Mouse (Mus musculus): ENCODE data around the gene Irf3. TPM values are rescaled to one million over a fixed set of nuclear protein-coding genes. Genes with fewer than 3 reads are reported as not detected.

Gene Irf3
- polyA plus RNA-seq, 1 experiment from 2014 or later, result 90.4 TPM

GRCm38 (mm10) chr7:45026256-45026655 is 28.8 kb downstream of the Irf3 start:
- Histone ChIP-seq H3K9me3 (replicated peaks) (no peaks in the 10 kb centered on the region), H3K4me3 (replicated peaks) (no peak overlapping the region), H3K27ac (no peak overlapping the region), H3K9ac (no peak overlapping the region), H3K27me3 (no peaks in the 10 kb centered on the region), H3K4me2 (no peak overlapping the region), H3K36me3 (peaks cover 50% of the 10 kb centered on the region), H3K4me1 (no peaks in the 10 kb centered on the region)
- WGBS, result 59% methylated on average over 2 of the region's 2 CpGs
- ATAC-seq (replicated peaks; ENCODE audit: low FRiP score), result no peak

GRCm38 (mm10) chr7:45027761-45028160 is 30.3 kb downstream of the Irf3 start:
- no peak for ATAC-seq (replicated peaks; ENCODE audit: low FRiP score)
- no peak overlapping the region for H3K9ac ChIP-seq
- peaks cover 65% of the 10 kb centered on the region for H3K36me3 ChIP-seq
- no peaks in the 10 kb centered on the region for H3K4me1 ChIP-seq
- no peak overlapping the region for H3K4me2 ChIP-seq
- H3K4me3 ChIP-seq (replicated peaks), result no peak overlapping the region
- no peak overlapping the region for H3K27ac ChIP-seq
- 92% methylated on average over 9 of the region's 9 CpGs for WGBS
- H3K9me3 ChIP-seq (replicated peaks), result no peaks in the 10 kb centered on the region
- H3K27me3 ChIP-seq, result no peaks in the 10 kb centered on the region

GRCm38 (mm10) chr7:45028351-45028750 is 30.9 kb downstream of the Irf3 start:
- Histone ChIP-seq H3K9me3 (replicated peaks) (no peaks in the 10 kb centered on the region), H3K4me2 (no peak overlapping the region), H3K4me1 (no peaks in the 10 kb centered on the region), H3K27me3 (no peaks in the 10 kb centered on the region), H3K27ac (no peak overlapping the region), H3K9ac (no peak overlapping the region), H3K36me3 (peaks cover 71% of the 10 kb centered on the region), H3K4me3 (replicated peaks) (no peak overlapping the region)
- ATAC-seq (replicated peaks; ENCODE audit: low FRiP score), result no peak
- WGBS, result 82% methylated on average over 11 of the region's 11 CpGs

GRCm38 (mm10) chr7:45029995-45030394 is 32.5 kb downstream of the Irf3 start:
- Histone ChIP-seq H3K27me3 (no peaks in the 10 kb centered on the region), H3K9ac (no peak overlapping the region), H3K4me2 (no peak overlapping the region), H3K4me1 (no peaks in the 10 kb centered on the region), H3K27ac (no peak overlapping the region), H3K36me3 (peaks cover 87% of the 10 kb centered on the region), H3K4me3 (replicated peaks) (no peak overlapping the region), H3K9me3 (replicated peaks) (no peaks in the 10 kb centered on the region)
- no peak for ATAC-seq (replicated peaks; ENCODE audit: low FRiP score)
- 94% methylated on average over 6 of the region's 6 CpGs for WGBS

GRCm38 (mm10) chr7:45030857-45031256 is 33.4 kb downstream of the Irf3 start:
- H3K4me1 ChIP-seq, result no peaks in the 10 kb centered on the region
- H3K4me2 ChIP-seq, result no peak overlapping the region
- WGBS, result 93% methylated on average over 8 of the region's 8 CpGs

GRCm38 (mm10) chr7:45033722-45034359 is 36.4 kb downstream of the Irf3 start:
- H3K4me3 ChIP-seq (replicated peaks), result no peak overlapping the region
- H3K4me2 ChIP-seq, result no peak overlapping the region
- no peaks in the 10 kb centered on the region for H3K4me1 ChIP-seq
- no peak overlapping the region for H3K27ac ChIP-seq
- no peak for ATAC-seq (replicated peaks; ENCODE audit: low FRiP score)
- WGBS, result 94% methylated on average over 19 of the region's 19 CpGs
- no peaks in the 10 kb centered on the region for H3K27me3 ChIP-seq
- peaks cover 100% of the 10 kb centered on the region for H3K36me3 ChIP-seq
- no peak overlapping the region for H3K9ac ChIP-seq
- H3K9me3 ChIP-seq (replicated peaks), result no peaks in the 10 kb centered on the region

More at GRCm38 (mm10) chr7:45030857-45031256, 33.4 kb downstream of the Irf3 start:
- H3K9me3 ChIP-seq (replicated peaks), result no peaks in the 10 kb centered on the region
- no peak overlapping the region for H3K4me3 ChIP-seq (replicated peaks)
- H3K9ac ChIP-seq, result no peak overlapping the region
- no peak for ATAC-seq (replicated peaks; ENCODE audit: low FRiP score)
- no peak overlapping the region for H3K27ac ChIP-seq
- peaks cover 96% of the 10 kb centered on the region for H3K36me3 ChIP-seq
- no peaks in the 10 kb centered on the region for H3K27me3 ChIP-seq

- no peak overlapping the region for H3K4me3 ChIP-seq (replicated peaks)
- no peak overlapping the region for H3K4me2 ChIP-seq
- no peak overlapping the region for H3K27ac ChIP-seq
- no peaks in the 10 kb centered on the region for H3K27me3 ChIP-seq
- H3K4me1 ChIP-seq, result no peaks in the 10 kb centered on the region
- no peak for ATAC-seq (replicated peaks; ENCODE audit: low FRiP score)
- peaks cover 100% of the 10 kb centered on the region for H3K36me3 ChIP-seq
- H3K9ac ChIP-seq, result no peak overlapping the region
- WGBS, result 90% methylated on average over 3 of the region's 3 CpGs
- H3K9me3 ChIP-seq (replicated peaks), result no peaks in the 10 kb centered on the region
Observed at GRCm38 (mm10) chr7:45035631-45036030, 38.2 kb downstream of the Irf3 start.

GRCm38 (mm10) chr7:45036702-45037101 is 39.3 kb downstream of the Irf3 start:
- H3K4me2 ChIP-seq, result no peak overlapping the region
- no peak overlapping the region for H3K9ac ChIP-seq
- H3K9me3 ChIP-seq (replicated peaks), result no peaks in the 10 kb centered on the region
- no peak overlapping the region for H3K27ac ChIP-seq
- peaks cover 100% of the 10 kb centered on the region for H3K36me3 ChIP-seq
- no peak for ATAC-seq (replicated peaks; ENCODE audit: low FRiP score)
- H3K4me3 ChIP-seq (replicated peaks), result no peak overlapping the region
- WGBS, result 82% methylated on average over 11 of the region's 11 CpGs
- no peaks in the 10 kb centered on the region for H3K4me1 ChIP-seq
- no peaks in the 10 kb centered on the region for H3K27me3 ChIP-seq

- no peaks in the 10 kb centered on the region for H3K4me1 ChIP-seq
- H3K27ac ChIP-seq, result no peak overlapping the region
- H3K4me3 ChIP-seq (replicated peaks), result no peak overlapping the region
- H3K9ac ChIP-seq, result no peak overlapping the region
- H3K4me2 ChIP-seq, result no peak overlapping the region
- H3K27me3 ChIP-seq, result no peaks in the 10 kb centered on the region
- 73% methylated on average over 7 of the region's 7 CpGs for WGBS
- H3K36me3 ChIP-seq, result peaks cover 100% of the 10 kb centered on the region
- ATAC-seq (replicated peaks; ENCODE audit: low FRiP score), result no peak
- H3K9me3 ChIP-seq (replicated peaks), result no peaks in the 10 kb centered on the region
Observed at GRCm38 (mm10) chr7:45037720-45038361, 40.4 kb downstream of the Irf3 start.

GRCm38 (mm10) chr7:45038411-45038810 is 41.0 kb downstream of the Irf3 start:
- Histone ChIP-seq H3K4me2 (no peak overlapping the region), H3K27me3 (no peaks in the 10 kb centered on the region)
- WGBS, result 92% methylated on average over 9 of the region's 9 CpGs

GRCm38 (mm10) chr7:45040851-45041250 is 43.4 kb downstream of the Irf3 start:
- H3K4me2 ChIP-seq, result no peak overlapping the region
- no peak for ATAC-seq (replicated peaks; ENCODE audit: low FRiP score)
- H3K9ac ChIP-seq, result no peak overlapping the region
- WGBS, result 91% methylated on average over 9 of the region's 9 CpGs
- no peaks in the 10 kb centered on the region for H3K9me3 ChIP-seq (replicated peaks)
- no peaks in the 10 kb centered on the region for H3K27me3 ChIP-seq
- H3K4me3 ChIP-seq (replicated peaks), result no peak overlapping the region
- no peaks in the 10 kb centered on the region for H3K4me1 ChIP-seq
- H3K36me3 ChIP-seq, result peaks cover 100% of the 10 kb centered on the region
- H3K27ac ChIP-seq, result no peak overlapping the region

More at GRCm38 (mm10) chr7:45038411-45038810, 41.0 kb downstream of the Irf3 start:
- H3K4me1 ChIP-seq, result no peaks in the 10 kb centered on the region
- no peak overlapping the region for H3K27ac ChIP-seq
- no peaks in the 10 kb centered on the region for H3K9me3 ChIP-seq (replicated peaks)
- H3K4me3 ChIP-seq (replicated peaks), result no peak overlapping the region
- no peak overlapping the region for H3K9ac ChIP-seq
- no peak for ATAC-seq (replicated peaks; ENCODE audit: low FRiP score)
- peaks cover 100% of the 10 kb centered on the region for H3K36me3 ChIP-seq

GRCm38 (mm10) chr7:45043307-45043706 is 45.9 kb downstream of the Irf3 start:
- 0 out of 2 replicates have a peak, but pooled peaks cover 7% of the 10 kb centered on the region for H3K4me1 ChIP-seq
- no peaks in the 10 kb centered on the region for H3K9me3 ChIP-seq (replicated peaks)
- no peak for ATAC-seq (replicated peaks; ENCODE audit: low FRiP score)
- peaks cover 100% of the 10 kb centered on the region for H3K36me3 ChIP-seq
- H3K27ac ChIP-seq, result no peak overlapping the region
- no peak overlapping the region for H3K4me2 ChIP-seq
- H3K4me3 ChIP-seq (replicated peaks), result no peak overlapping the region
- H3K27me3 ChIP-seq, result no peaks in the 10 kb centered on the region
- no peak overlapping the region for H3K9ac ChIP-seq
- WGBS, result 90% methylated on average over 14 of the region's 14 CpGs

Measured in kidney, embryonic 15.5 days (tissue).